Comparison of ENCODE assay signal across 14 mouse cellular contexts in the genomic region with DNA sequence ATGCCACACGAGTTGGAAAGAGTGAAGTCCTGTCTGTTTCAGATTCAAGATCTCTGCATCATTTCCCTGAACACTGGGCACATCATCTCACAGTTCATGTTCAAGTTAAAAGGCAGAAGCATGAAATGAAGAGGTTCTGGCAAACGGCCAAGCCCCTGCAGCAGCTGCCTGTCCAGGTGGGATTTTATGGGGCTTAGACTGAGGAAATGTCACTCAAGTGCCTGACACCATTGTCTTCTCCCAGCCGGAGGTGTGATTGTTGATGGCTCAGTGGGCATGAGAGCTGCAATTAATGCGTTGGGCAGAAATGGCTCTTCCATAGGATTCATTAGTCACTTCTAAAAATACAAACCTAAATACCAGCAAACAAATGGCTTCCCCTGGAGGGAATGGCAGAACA.
DNase-seq lines count a peak whose midpoint lies in the region; ATAC-seq and TF ChIP-seq lines count a peak whose summit lies in the region.
"Had no signal": no experiment of that assay in that cellular context is flagged by ENCODE, and none has a peak within 500 bp of the region (broad histone marks: within the 10 kb centered on the region; RNA-seq: fewer than 3 reads in every experiment).

No protein-coding gene starts in this region.

- no peaks in the 10 kb centered on the region for H3K9me3 ChIP-seq in limb, embryonic 11.5 days (ENCODE audit: control insufficient read depth, low read length)
- no peaks in the 10 kb centered on the region for H3K9me3 ChIP-seq in limb, embryonic 10.5 days (replicated peaks)
- H3K9me3 ChIP-seq in forebrain, embryonic 14.5 days (replicated peaks; ENCODE audit: control insufficient read depth, low read length) = no peaks in the 10 kb centered on the region
- no peaks in the 10 kb centered on the region for H3K9me3 ChIP-seq in midbrain, postnatal 0 days (ENCODE audit: low read length)

- no peak for TF ChIP-seq CTCF in midbrain, postnatal 0 days (IDR thresholded peaks at IDR 0.05)

- no peaks in the 10 kb centered on the region for H3K36me3 ChIP-seq in limb, embryonic 11.5 days (ENCODE audit: control insufficient read depth, insufficient read depth, low read length)
- no peaks in the 10 kb centered on the region for H3K36me3 ChIP-seq in limb, embryonic 10.5 days
- no peaks in the 10 kb centered on the region for H3K36me3 ChIP-seq in forebrain, embryonic 14.5 days (ENCODE audit: control insufficient read depth, insufficient read depth, low read length)
- H3K36me3 ChIP-seq in midbrain, postnatal 0 days (ENCODE audit: insufficient read depth, low read length) = no peaks in the 10 kb centered on the region

- no peak overlapping the region for H3K4me3 ChIP-seq in limb, embryonic 11.5 days (ENCODE audit: low read depth, low read length)
- H3K4me3 ChIP-seq in limb, embryonic 10.5 days = no peak overlapping the region
- no peak overlapping the region for H3K4me3 ChIP-seq in forebrain, embryonic 14.5 days (ENCODE audit: low read depth, low read length)
- no peak overlapping the region for H3K4me3 ChIP-seq in midbrain, postnatal 0 days (ENCODE audit: low read depth, low read length)
- H3K4me3 ChIP-seq: erythroblast, embryonic 14.5 days had no signal

- no peak overlapping the region for H3K4me2 ChIP-seq in limb, embryonic 11.5 days (ENCODE audit: low read depth, severe bottlenecking)
- H3K4me2 ChIP-seq in forebrain, embryonic 14.5 days (ENCODE audit: low read length) = no peak overlapping the region
- no peak overlapping the region for H3K4me2 ChIP-seq in midbrain, postnatal 0 days (ENCODE audit: low read depth, low read length, poor library complexity, severe bottlenecking)

- no peak overlapping the region for H3K9ac ChIP-seq in limb, embryonic 11.5 days (ENCODE audit: low read length)
- no peak overlapping the region for H3K9ac ChIP-seq in forebrain, embryonic 14.5 days (ENCODE audit: low read length)
- H3K9ac ChIP-seq in midbrain, postnatal 0 days (replicated peaks; ENCODE audit: low read length, poor library complexity, severe bottlenecking) = no peak overlapping the region

- no peak overlapping the region for H3K27ac ChIP-seq in limb, embryonic 11.5 days (replicated peaks; ENCODE audit: low read depth, low read length)
- no peak overlapping the region for H3K27ac ChIP-seq in limb, embryonic 10.5 days
- H3K27ac ChIP-seq in forebrain, embryonic 14.5 days (ENCODE audit: low read depth, low read length) = no peak overlapping the region
- no peak overlapping the region for H3K27ac ChIP-seq in midbrain, postnatal 0 days (ENCODE audit: low read depth, low read length)

- H3K27me3 ChIP-seq in limb, embryonic 11.5 days (ENCODE audit: control insufficient read depth, insufficient read depth, low read length) = no peaks in the 10 kb centered on the region
- H3K27me3 ChIP-seq in limb, embryonic 10.5 days (ENCODE audit: low read depth, poor library complexity, severe bottlenecking) = no peaks in the 10 kb centered on the region
- H3K27me3 ChIP-seq in forebrain, embryonic 14.5 days (replicated peaks; ENCODE audit: control insufficient read depth, insufficient read depth, low read length) = no peaks in the 10 kb centered on the region
- no peaks in the 10 kb centered on the region for H3K27me3 ChIP-seq in midbrain, postnatal 0 days (ENCODE audit: insufficient read depth, low read length)

- WGBS in limb, embryonic 11.5 days = 49% methylated on average over 4 of the region's 4 CpGs
- 59% methylated on average over 4 of the region's 4 CpGs for WGBS in limb, embryonic 10.5 days
- 11% methylated on average over 4 of the region's 4 CpGs for WGBS in forebrain, embryonic 14.5 days
- WGBS in midbrain, postnatal 0 days = 24% methylated on average over 4 of the region's 4 CpGs

- intact Hi-C loops in heart, postnatal 25 days (cut with DNase I) = no loop called here

- DNase-seq in embryo, embryonic 10.5 days (ENCODE audit: low spot score) = peak; percentile 1
- DNase-seq in embryo, embryonic 10 days (ENCODE audit: low spot score) = no peak
- peak; percentile 32 for DNase-seq in limb, embryonic 11.5 days (ENCODE audit: low spot score)
- DNase-seq in limb, embryonic 10.5 days (ENCODE audit: low spot score) = no peak
- DNase-seq in forebrain, embryonic 14.5 days (ENCODE audit: low spot score) = peak; percentile 42
- DNase-seq in midbrain, postnatal 0 days (ENCODE audit: low spot score) = peak; percentile 29
- DNase-seq in thymus, adult 18-20 months = no peak
- no peak for DNase-seq in heart, postnatal 25 days (ENCODE audit: low spot score)
- DNase-seq: gastrocnemius, postnatal 25 days; kidney, adult 18-20 months; layer of hippocampus, postnatal 36 days; lung, postnatal 10 days; thymus, postnatal 14 days had no signal

- H3K4me1 ChIP-seq in limb, embryonic 11.5 days (ENCODE audit: control insufficient read depth, insufficient read depth, low read length) = no peaks in the 10 kb centered on the region
- no peaks in the 10 kb centered on the region for H3K4me1 ChIP-seq in limb, embryonic 10.5 days
- H3K4me1 ChIP-seq in forebrain, embryonic 14.5 days (ENCODE audit: control insufficient read depth, insufficient read depth, low read length) = 0 out of 2 replicates have a peak, but pooled peaks cover 3% of the 10 kb centered on the region
- H3K4me1 ChIP-seq in midbrain, postnatal 0 days (ENCODE audit: insufficient read depth, low read length) = no peaks in the 10 kb centered on the region

- no peak for ATAC-seq in limb, embryonic 11.5 days (ENCODE audit: insufficient number of reproducible peaks, low FRiP score, low TSS enrichment, low read depth)
- ATAC-seq in forebrain, embryonic 14.5 days = no peak
- no peak for ATAC-seq in midbrain, postnatal 0 days (ENCODE audit: low FRiP score)

Comparison
In these comparisons a context has a peak if more than half of its experiments do, and no peak if none do; other contexts are left out.
1. DNase-seq: peak in embryo, embryonic 10.5 days (single experiment), limb, embryonic 11.5 days (single experiment), forebrain, embryonic 14.5 days (single experiment) and midbrain, postnatal 0 days (single experiment); none in embryo, embryonic 10 days (single experiment), limb, embryonic 10.5 days (single experiment), thymus, adult 18-20 months (0 of 2) and heart, postnatal 25 days (single experiment).